Mouse (Mus musculus) megakaryocyte-erythroid progenitor cell, adult 5-6 weeks (primary cell): ENCODE data around the gene Caprin2. TPM values are rescaled to one million over a fixed set of nuclear protein-coding genes. Genes with fewer than 3 reads are reported as not detected.
"Not testable (repeated sequence)": the region's sequence is repeated elsewhere in the genome, so short reads cannot be mapped to it uniquely, and the experiment has no call there.

Source experiments
- ATAC-seq: replicated peaks from 2 replicates; pipeline ENCODE4 v1.8.0; 2016; ENCODE audit warnings: mild to moderate bottlenecking, inconsistent platforms; ENCODE audit not compliant: severe bottlenecking, poor library complexity, low FRiP score, low TSS enrichment
- total RNA-seq, 2 experiments: library from RNA; stranded (forward) in 1 of 2; stranded (reverse) in 1 of 2; fragments of 200-1000, 215-1000 nt in 1 of 2; fragments of >200 nt in 1 of 2; fragmentation: Nextera tagmentation in 1 of 2; gene quantifications; 2 replicates each; pipeline ENCODE4 v1.2.3; 2014 to 2017

The Caprin2 gene
- total RNA-seq (2014; fragmentation: Nextera tagmentation) (37.8 and 42.2 TPM in 2 replicates), total RNA-seq (2017) (22.1 and 30.5 TPM in 2 replicates)

GRCm38 (mm10) chr6:148895773-148896506, at the start of gene Caprin2:
TSS of gene Caprin2 (minus strand) at chr6:148896237.
- ATAC-seq, result peak; percentile 90

- ATAC-seq, result peak; percentile 38
Measured at GRCm38 (mm10) chr6:148944767-148945508, 48.9 kb upstream of the Caprin2 start.

GRCm38 (mm10) chr6:148944344-148944766, 48.3 kb upstream of the Caprin2 start:
- ATAC-seq, result peak; percentile 4; the same call in 1 of the 2 replicates

GRCm38 (mm10) chr6:148943695-148944094, 47.7 kb upstream of the Caprin2 start:
- ATAC-seq, result no peak

GRCm38 (mm10) chr6:148942406-148942805, 46.4 kb upstream of the Caprin2 start:
- no peak for ATAC-seq

- ATAC-seq, result no peak
Measured at GRCm38 (mm10) chr6:148941880-148942279, 45.8 kb upstream of the Caprin2 start.

- not testable (repeated sequence) for ATAC-seq
Measured at GRCm38 (mm10) chr6:148940383-148940782, 44.3 kb upstream of the Caprin2 start.

GRCm38 (mm10) chr6:148937693-148938092, 41.7 kb upstream of the Caprin2 start:
- ATAC-seq, result peak; percentile 62; the same call in 1 of the 2 replicates

- 0 out of 2 replicates have a peak, but pooled peaks have one; percentile 38 for ATAC-seq
Measured at GRCm38 (mm10) chr6:148934961-148935590, 39.0 kb upstream of the Caprin2 start.

- peak; percentile 54 for ATAC-seq
Measured at GRCm38 (mm10) chr6:148931281-148931680, 35.2 kb upstream of the Caprin2 start.

GRCm38 (mm10) chr6:148918841-148919398, 22.9 kb upstream of the Caprin2 start:
- ATAC-seq, result no peak

- no peak for ATAC-seq
Measured at GRCm38 (mm10) chr6:148917672-148918071, 21.6 kb upstream of the Caprin2 start.

GRCm38 (mm10) chr6:148916817-148917216, 20.8 kb upstream of the Caprin2 start:
- no peak; the same call in 1 of the 2 replicates for ATAC-seq

GRCm38 (mm10) chr6:148913938-148914337, 17.9 kb upstream of the Caprin2 start:
- ATAC-seq, result peak; percentile 86

GRCm38 (mm10) chr6:148911906-148912305, 15.9 kb upstream of the Caprin2 start:
- ATAC-seq, result not testable (repeated sequence)

GRCm38 (mm10) chr6:148906958-148907357, 10.9 kb upstream of the Caprin2 start:
- ATAC-seq, result 0 out of 2 replicates have a peak, but pooled peaks have one; percentile 30

- peak; percentile 33; the same call in 1 of the 2 replicates for ATAC-seq
Measured at GRCm38 (mm10) chr6:148902728-148903127, 6.7 kb upstream of the Caprin2 start.

- ATAC-seq, result no peak
Measured at GRCm38 (mm10) chr6:148896507-148896851, 442 bp upstream of the Caprin2 start.

GRCm38 (mm10) chr6:148894888-148895772, 907 bp downstream of the Caprin2 start:
- peak; percentile 18 for ATAC-seq
